Mouse (Mus musculus) frontal cortex, postnatal 25 days (tissue): ENCODE measurements around the gene Sucla2.
"Not testable (repeated sequence)": the region's sequence is repeated elsewhere in the genome, so short reads cannot be mapped to it uniquely, and the experiment has no call there.

ENCODE experiments used
- DNase-seq, 2 experiments: peaks; one replicate each; pipeline ENCODE4 v3.0.0; 2022; ENCODE audit warnings: low spot score in 2 of 2

Gene Sucla2

DNA sequence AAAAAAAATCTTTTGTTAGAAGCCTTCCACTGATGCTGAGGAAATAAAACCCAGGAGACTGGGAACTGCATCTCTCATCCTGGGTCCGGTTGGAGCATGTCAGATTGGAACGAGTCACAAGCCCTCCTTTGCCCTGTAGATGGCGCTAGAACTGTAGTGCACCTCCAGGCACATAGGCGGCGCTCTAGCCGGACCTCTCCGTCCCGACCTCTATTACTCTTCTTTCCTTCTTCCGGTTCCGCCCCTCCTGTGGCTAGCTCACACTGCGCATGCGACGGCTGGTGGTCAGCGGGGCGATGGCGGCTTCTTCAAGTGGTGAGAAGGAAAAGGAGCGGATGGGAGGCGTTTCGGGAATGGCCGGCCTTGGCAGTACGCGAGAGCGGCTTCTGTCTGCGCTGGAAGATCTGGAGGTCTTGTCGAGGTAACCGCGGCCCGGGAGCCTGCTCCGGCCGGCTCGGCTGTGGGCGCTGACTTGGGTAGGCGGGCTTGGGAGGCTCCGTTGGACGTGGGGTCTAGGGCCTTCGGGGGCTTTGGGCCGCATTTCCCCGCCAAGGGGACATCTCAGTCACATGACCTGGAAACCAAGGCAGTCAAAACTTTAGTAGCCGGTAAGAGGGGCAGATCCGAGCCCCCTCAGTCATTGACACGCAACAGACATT, 15.2 kb upstream of the Sucla2 start, which contains the start of gene Med4:
TSS of gene Med4 (plus strand) at position 261 of the 659 bp plus-strand sequence.
- peak; percentile 97 to 98 for DNase-seq

- DNase-seq, result no peak
Observed at GRCm38 (mm10) chr14:73524136-73524535, 983 bp upstream of the Sucla2 start.

DNA sequence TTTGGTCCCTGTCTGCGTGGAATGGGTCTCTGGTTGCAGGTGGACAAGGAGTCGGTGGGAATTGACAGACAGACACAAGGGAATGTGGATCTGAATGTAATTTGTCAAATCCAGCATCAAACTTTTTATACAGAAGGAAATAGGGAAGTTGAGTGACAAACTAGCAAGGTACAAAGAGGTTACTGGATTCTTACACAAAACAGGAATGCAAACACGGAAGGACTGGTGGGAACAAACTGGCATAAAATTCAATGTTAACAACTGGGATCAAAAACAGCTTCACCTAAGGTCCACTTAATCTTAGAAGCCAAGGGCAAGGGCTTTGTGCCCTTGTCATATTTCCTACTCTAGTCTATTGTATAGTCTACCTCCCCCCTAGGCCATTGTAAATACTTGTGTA, 3.5 kb downstream of the Sucla2 start:
- DNase-seq, result not testable (repeated sequence)

DNA sequence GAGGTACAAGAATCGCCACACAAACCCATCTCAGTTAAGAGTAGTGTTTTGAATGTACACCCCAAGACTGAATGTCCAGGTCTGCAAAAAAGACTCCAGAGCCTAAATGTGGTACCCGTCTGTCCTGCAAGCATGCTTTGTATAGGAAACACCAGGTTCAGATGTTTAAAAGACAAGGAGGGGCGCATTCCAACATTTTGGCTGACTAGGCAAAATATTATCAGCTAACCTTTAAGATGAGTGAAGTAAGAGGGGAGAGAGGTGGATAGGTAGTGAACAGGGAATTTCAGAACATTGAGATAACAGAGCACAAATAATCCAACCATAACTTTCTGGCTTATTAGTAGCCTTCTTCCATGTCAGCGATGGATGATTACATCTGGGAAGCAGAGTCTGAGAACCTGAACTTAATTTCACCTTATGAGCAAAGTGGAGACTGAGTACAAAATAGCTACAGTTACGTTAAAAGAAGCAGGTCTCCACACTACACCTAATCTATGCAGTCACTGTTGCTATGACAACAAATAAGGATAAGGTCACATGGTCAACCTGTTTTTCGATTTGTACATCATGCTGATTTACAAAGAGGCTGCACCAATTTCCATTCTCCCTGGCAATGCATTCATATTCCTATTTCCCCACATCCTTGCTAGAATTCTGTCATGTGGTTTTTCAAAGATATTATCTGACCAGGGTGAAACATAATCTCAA, 8.8 kb downstream of the Sucla2 start:
- no peak for DNase-seq

GRCm38 (mm10) chr14:73535641-73536040, 10.5 kb downstream of the Sucla2 start:
- no peak for DNase-seq

GRCm38 (mm10) chr14:73543781-73544180, 18.7 kb downstream of the Sucla2 start:
- no peak for DNase-seq

GRCm38 (mm10) chr14:73547034-73547433, 21.9 kb downstream of the Sucla2 start:
- no peak for DNase-seq

- no peak for DNase-seq
Observed at GRCm38 (mm10) chr14:73548051-73548450, 22.9 kb downstream of the Sucla2 start, which contains the start of gene Nudt15. Nudt15 (minus strand) TSS chr14:73548242.

GRCm38 (mm10) chr14:73550291-73550690, 25.2 kb downstream of the Sucla2 start:
- no peak for DNase-seq

GRCm38 (mm10) chr14:73550732-73551131, 25.6 kb downstream of the Sucla2 start:
- no peak for DNase-seq

GRCm38 (mm10) chr14:73551164-73551563, 26.0 kb downstream of the Sucla2 start:
- DNase-seq, result no peak

DNA sequence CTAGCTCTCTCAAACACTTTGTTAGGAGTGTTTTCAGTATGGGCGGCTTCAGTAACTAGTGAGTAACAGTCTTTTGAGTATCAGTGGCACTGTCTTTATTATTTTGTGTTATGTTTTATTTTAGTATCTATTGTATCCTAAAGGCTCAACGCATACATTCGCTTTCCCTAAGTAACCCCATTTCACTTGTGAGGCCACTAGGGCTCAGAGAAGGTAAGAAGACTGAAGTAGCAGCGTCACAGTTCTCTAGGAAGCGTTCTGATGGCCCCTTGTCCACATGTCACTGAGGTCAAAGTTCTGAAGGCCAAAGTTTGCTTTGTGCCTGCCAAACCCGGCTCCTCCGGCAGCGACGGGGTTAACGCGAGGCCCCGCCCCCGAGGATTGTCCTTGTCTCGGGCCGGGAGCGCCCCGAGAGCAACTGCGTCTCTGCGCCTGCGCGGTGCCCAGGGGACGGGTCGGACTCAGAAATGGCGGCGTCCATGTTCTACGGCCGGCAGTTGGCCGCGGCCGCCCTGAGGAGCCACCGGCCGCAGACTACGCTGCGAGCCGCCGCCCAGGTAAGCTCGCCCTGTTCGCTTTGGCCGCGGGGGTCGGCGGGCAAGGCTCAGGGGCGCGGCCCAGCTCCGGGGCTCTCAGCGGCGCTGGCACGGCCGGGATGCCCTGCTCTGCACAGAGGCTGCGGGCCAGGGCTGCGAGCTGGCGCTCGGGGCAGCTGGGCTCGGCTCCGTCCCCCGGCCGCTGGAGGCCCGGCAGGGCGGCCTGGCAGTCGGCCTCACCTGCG, 27.4 kb downstream of the Sucla2 start:
- peak; percentile 90 to 91 for DNase-seq

- no peak for DNase-seq
Observed at GRCm38 (mm10) chr14:73553122-73553696, 28.1 kb downstream of the Sucla2 start.

DNA sequence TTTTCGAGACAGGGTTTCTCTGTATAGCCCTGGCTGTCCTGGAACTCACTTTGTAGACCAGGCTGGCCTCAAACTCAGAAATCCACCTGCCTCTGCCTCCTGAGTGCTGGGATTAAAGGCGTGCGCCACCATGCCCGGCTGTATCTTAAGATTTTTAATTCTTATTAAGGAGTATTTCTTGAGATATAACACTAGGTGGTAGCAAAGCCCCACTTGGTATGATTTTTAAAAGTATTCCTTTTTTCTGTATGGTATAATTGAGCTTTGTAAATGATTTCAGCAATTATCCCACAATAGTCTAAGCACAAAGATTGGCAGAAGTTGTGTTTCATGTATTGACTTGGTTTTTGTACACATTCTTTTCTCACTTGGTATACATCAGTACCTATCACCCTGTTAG, 44.7 kb downstream of the Sucla2 start:
- DNase-seq, result not testable (repeated sequence)

GRCm38 (mm10) chr14:73571143-73571542, 46.0 kb downstream of the Sucla2 start:
- no peak for DNase-seq

- no peak for DNase-seq
Observed at GRCm38 (mm10) chr14:73574053-73574452, 48.9 kb downstream of the Sucla2 start.

GRCm38 (mm10) chr14:73576336-73576735, 51.2 kb downstream of the Sucla2 start:
- DNase-seq, result no peak

- no peak for DNase-seq
Observed at GRCm38 (mm10) chr14:73588080-73588479, 63.0 kb downstream of the Sucla2 start.

- no peak for DNase-seq
Observed at GRCm38 (mm10) chr14:73592166-73592565, 67.0 kb downstream of the Sucla2 start.

DNA sequence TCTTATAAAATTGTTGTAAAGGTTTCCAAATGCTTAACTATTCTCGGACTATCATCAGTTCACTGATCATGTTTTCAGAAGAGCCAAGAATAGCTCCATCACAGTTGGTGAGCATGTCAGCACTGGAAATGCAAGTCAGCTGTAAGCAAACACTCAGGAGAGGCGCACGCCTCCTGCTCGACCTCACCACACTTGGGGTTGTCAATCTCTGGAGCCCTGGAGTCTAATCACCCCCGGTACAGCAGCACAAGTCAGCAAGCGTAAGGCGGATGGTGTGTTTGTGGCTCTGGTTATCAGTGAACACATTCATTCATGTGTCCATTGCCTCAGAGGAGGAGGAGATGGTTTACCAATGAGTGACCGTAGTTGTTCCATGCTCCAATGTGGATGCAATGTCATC, 74.6 kb downstream of the Sucla2 start:
- DNase-seq, result no peak

DNA sequence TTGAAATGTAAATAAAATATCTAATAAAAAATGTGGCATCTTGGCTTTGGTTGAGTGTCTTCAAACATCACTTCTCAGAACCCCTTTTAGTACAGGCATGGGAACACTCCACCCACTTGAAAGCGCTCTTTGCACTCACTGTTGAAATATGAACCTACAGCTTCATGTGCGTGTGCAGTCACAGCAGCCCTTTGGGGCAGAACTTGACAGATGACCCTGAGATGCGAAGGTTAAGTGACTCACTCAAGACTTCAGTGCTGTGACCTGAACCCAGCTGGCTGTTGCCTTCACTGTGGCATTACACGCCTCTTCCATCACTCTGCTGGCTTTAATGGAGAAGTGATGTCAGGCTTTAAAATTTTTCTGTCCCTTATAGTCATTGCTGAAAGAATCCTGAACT, 82.6 kb downstream of the Sucla2 start:
- no peak for DNase-seq
